Comparison of ENCODE assay signal across 8 mouse cellular contexts in the genomic region with DNA sequence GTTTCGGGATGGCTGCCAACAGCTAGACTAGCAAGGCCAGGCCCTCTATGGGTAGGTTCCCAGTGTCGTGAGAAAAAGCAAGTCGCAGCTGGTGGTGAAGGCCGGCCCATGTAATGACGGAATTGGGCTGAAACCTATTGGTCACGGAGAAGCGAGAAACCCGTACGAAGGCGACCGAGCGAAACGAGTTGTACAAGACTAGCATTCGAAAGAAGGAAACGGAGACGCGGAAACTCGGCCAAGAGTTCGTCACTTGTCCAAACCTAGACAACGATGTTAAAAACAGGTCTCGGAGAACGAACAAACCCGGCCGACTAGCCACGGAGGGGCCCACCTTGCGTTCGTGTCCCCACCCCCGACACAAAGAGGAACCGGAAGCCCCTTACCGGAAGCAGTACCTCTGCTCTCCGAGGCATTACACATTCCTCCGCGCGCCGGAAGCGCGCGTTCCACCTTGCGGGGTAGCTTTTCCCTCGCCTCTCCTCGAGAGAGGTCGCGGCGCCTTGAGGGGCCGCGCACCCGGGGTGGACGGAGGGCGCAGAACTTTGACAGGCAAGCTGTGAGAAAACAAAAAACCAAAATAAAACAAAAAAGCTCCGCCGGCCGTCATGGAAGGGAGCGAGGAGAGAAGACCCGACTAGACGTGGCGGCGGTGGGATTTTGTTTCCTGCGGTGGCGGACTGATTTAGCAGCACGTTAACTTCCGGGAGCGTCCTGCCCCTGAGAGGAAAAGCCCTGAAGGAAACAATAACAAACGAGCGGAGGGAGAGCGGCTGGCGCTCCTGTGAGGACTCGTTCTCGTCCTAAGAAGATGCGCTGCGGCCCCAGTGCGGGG. TPM values are rescaled to one million over a fixed set of nuclear protein-coding genes. Genes with fewer than 3 reads are reported as not detected.
A peak's percentile ranks its signal among the peaks of the same experiment; 100 is the strongest.
DNase-seq lines count a peak whose midpoint lies in the region; ATAC-seq lines count a peak whose summit lies in the region.

A gene (plus strand): TSS at position 437 of the 835 bp plus-strand sequence.
A gene (minus strand): TSS at position 687 of the 835 bp plus-strand sequence.

- peak within 1 kb of the TSS; percentile 94 for H3K27ac ChIP-seq in hindbrain, embryonic 12.5 days

- peaks cover 17% of the 10 kb centered on the region for H3K36me3 ChIP-seq in hindbrain, embryonic 12.5 days

- peak; percentile 98 for ATAC-seq in hindbrain, embryonic 12.5 days (ENCODE audit: low FRiP score)

- no peaks in the 10 kb centered on the region for H3K27me3 ChIP-seq in hindbrain, embryonic 12.5 days

- peak within 1 kb of the TSS; percentile 89 for H3K4me2 ChIP-seq in hindbrain, embryonic 12.5 days (replicated peaks)

- DNase-seq in NIH3T3 (ENCODE audit: low read depth), result peak; percentile 98
- DNase-seq in cerebellum, postnatal 10 days, result peak; percentile 95 to 96
- DNase-seq in frontal cortex, postnatal 10 days (ENCODE audit: low spot score in 2 of 2), result peak; percentile 91 to 93
- peak; percentile 96 to 98 for DNase-seq in layer of hippocampus, postnatal 14 days (ENCODE audit: low spot score in 2 of 2)
- DNase-seq in lung, postnatal 14 days, result peak; percentile 94
- DNase-seq in retina, adult 2 months (ENCODE audit: low read depth, low spot score), result peak; percentile 81
- peak; percentile 92 to 93 for DNase-seq in thymus, postnatal 36 days

- peak within 1 kb of the TSS; percentile 97 for H3K4me3 ChIP-seq in hindbrain, embryonic 12.5 days

- peak within 1 kb of the TSS; percentile 96 for H3K9ac ChIP-seq in hindbrain, embryonic 12.5 days

- H3K4me1 ChIP-seq in hindbrain, embryonic 12.5 days, result peaks cover 16% of the 10 kb centered on the region

- under 1% methylated on average over 71 of the region's 71 CpGs for WGBS in hindbrain, embryonic 12.5 days

- no peaks in the 10 kb centered on the region for H3K9me3 ChIP-seq in hindbrain, embryonic 12.5 days (replicated peaks)

RNA-seq across cellular contexts. Expression of the first gene that starts in this region (rescaled TPM):
- polyA plus RNA-seq in hindbrain, embryonic 12.5 days (2016; fragmentation: Nextera tagmentation; extraction: Ambion mirVana), result 59.6 and 62.2 TPM in 2 replicates
- total RNA-seq in layer of hippocampus, postnatal 14 days (2021), result 10 to 100 TPM; 34.9 to 40.2 TPM

RNA-seq across cellular contexts. Expression of the second gene that starts in this region (rescaled TPM):
- polyA plus RNA-seq in hindbrain, embryonic 12.5 days (2016; fragmentation: Nextera tagmentation; extraction: Ambion mirVana), result 20.1 and 24.0 TPM in 2 replicates
- 1 to 10 TPM; 6.1 to 9.2 TPM for total RNA-seq in layer of hippocampus, postnatal 14 days (2021)

Comparison
In these comparisons a context has a peak if more than half of its experiments do, and no peak if none do; other contexts are left out.
1. Peak in every context shown above with its lines: DNase-seq, ATAC-seq, H3K4me3 ChIP-seq and H3K27ac ChIP-seq.